ENCODE assay signal across 12 mouse cellular contexts in the genomic region with DNA sequence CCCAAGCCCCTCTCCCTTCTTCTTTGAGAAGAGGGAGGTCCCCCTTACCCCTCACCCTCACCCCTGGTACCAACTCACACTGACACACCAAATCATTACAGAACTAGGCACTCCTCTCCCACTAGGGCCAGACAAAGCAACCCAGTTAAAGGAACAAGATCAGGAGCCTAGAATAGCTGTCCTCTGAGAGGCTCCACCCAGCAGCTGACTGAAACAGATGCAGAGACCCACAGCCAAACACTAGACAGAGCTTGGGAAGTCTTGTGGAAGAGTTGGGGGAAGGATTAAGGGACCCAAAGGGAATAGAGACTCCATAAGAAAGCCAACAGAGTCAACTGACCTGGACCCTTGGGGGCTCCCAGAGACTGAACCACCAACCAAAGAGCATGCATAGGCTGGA.
"Had no signal": no experiment of that assay in that cellular context is flagged by ENCODE, and none has a peak within 500 bp of the region (broad histone marks: within the 10 kb centered on the region; RNA-seq: fewer than 3 reads in every experiment).

No protein-coding gene starts in this region.

- H3K9ac ChIP-seq: kidney, embryonic 15.5 days; limb, embryonic 12.5 days; liver, embryonic 13.5 days; midbrain, embryonic 12.5 days; neural tube, embryonic 13.5 days had no signal

- H3K27me3 ChIP-seq: kidney, embryonic 15.5 days; limb, embryonic 12.5 days; liver, embryonic 13.5 days; midbrain, embryonic 12.5 days; neural tube, embryonic 13.5 days had no signal

- H3K4me1 ChIP-seq: kidney, embryonic 15.5 days; limb, embryonic 12.5 days; liver, embryonic 13.5 days; neural tube, embryonic 13.5 days had no signal

- ATAC-seq: midbrain, embryonic 16.5 days had no signal

- H3K4me2 ChIP-seq: kidney, embryonic 15.5 days; limb, embryonic 12.5 days; liver, embryonic 13.5 days; midbrain, embryonic 12.5 days; neural tube, embryonic 13.5 days had no signal

- H3K9me3 ChIP-seq: kidney, embryonic 15.5 days; limb, embryonic 12.5 days; liver, embryonic 13.5 days; midbrain, embryonic 12.5 days; neural tube, embryonic 13.5 days had no signal

- DNase-seq: kidney, postnatal 25 days; liver; liver, embryonic 13.5 days; lung, adult 18-20 months; right cerebral cortex, postnatal 25 days; thymus, postnatal 4 days had no signal

- H3K27ac ChIP-seq: kidney, embryonic 15.5 days; limb, embryonic 12.5 days; liver, embryonic 13.5 days; midbrain, embryonic 12.5 days; neural tube, embryonic 13.5 days; stomach, postnatal 0 days had no signal

- H3K4me3 ChIP-seq: kidney, embryonic 15.5 days; limb, embryonic 12.5 days; liver, embryonic 13.5 days; midbrain, embryonic 12.5 days; neural tube, embryonic 13.5 days had no signal

- H3K36me3 ChIP-seq: kidney, embryonic 15.5 days; limb, embryonic 12.5 days; liver, embryonic 13.5 days; midbrain, embryonic 12.5 days; neural tube, embryonic 13.5 days had no signal
